Mouse (Mus musculus): ENCODE measurements around the gene Rnf180. TPM values are rescaled to one million over a fixed set of nuclear protein-coding genes. Genes with fewer than 3 reads are reported as not detected.

Gene Rnf180
- total and polyA plus RNA-seq, 3 experiments, result 0.13 to 0.66 TPM; not detected in 1

- H3K9ac ChIP-seq (ENCODE audit: insufficient read depth, low read depth), result no peak overlapping the region
- H3K4me3 ChIP-seq (replicated peaks in 1 of 3; ENCODE audit: low read depth in 2 of 3, low read length in 2 of 3, poor library complexity in 1 of 3), result no peak overlapping the region
- no peaks in the 10 kb centered on the region for H3K9me3 ChIP-seq (replicated peaks; ENCODE audit: low read length)
- H3K4me1 ChIP-seq (ENCODE audit: control insufficient read depth in 1 of 2, insufficient read depth in 2 of 2), result no peaks in the 10 kb centered on the region
- no peak overlapping the region for H3K4me2 ChIP-seq (ENCODE audit: insufficient read depth, low read depth, poor library complexity, severe bottlenecking)
- H3K27ac ChIP-seq (ENCODE audit: insufficient read depth, low read depth), result no peak overlapping the region
- in situ Hi-C loops (cut with MboI; ENCODE audit: low pct_ligation_motif_present, low pct_unique_long_range_greater_than_20kb, low sequenced_read_pairs) (no loop called here), dilution Hi-C loops (cut with MboI; ENCODE audit: extremely low pct_ligation_motif_present, extremely low pct_unique_long_range_greater_than_20kb, low sequenced_read_pairs) (no loop called here)
- H3K27me3 ChIP-seq (replicated peaks), result no peaks in the 10 kb centered on the region
- DNase-seq (ENCODE audit: extremely low read depth), result no peak
- H3K36me3 ChIP-seq (replicated peaks in 1 of 2; ENCODE audit: control insufficient read depth in 1 of 2, insufficient read depth in 1 of 2, low read length in 1 of 2), result no peaks in the 10 kb centered on the region
- H3K79me2 ChIP-seq (replicated peaks; ENCODE audit: control insufficient read depth, extremely low read depth, insufficient read depth, poor library complexity, severe bottlenecking), result no peaks in the 10 kb centered on the region
- TF ChIP-seq ELF1 (IDR thresholded peaks at IDR 0.05; ENCODE audit: low read depth, low read length) (no peak), PAX5 (IDR thresholded peaks at IDR 0.05; ENCODE audit: low read length) (no peak), ZNF384 (IDR thresholded peaks at IDR 0.05; ENCODE audit: low read depth, low read length) (no peak)
Observed at GRCm38 (mm10) chr13:105132776-105133175, 161.8 kb downstream of the Rnf180 start.

- Histone ChIP-seq H3K27ac (ENCODE audit: insufficient read depth, low read depth) (no peak overlapping the region), H3K27me3 (replicated peaks) (no peaks in the 10 kb centered on the region), H3K4me3 (replicated peaks in 1 of 3; ENCODE audit: low read depth in 2 of 3, low read length in 2 of 3, poor library complexity in 1 of 3) (no peak overlapping the region), H3K4me2 (ENCODE audit: insufficient read depth, low read depth, poor library complexity, severe bottlenecking) (no peak overlapping the region), H3K4me1 (ENCODE audit: control insufficient read depth in 1 of 2, insufficient read depth in 2 of 2) (no peaks in the 10 kb centered on the region), H3K79me2 (replicated peaks; ENCODE audit: control insufficient read depth, extremely low read depth, insufficient read depth, poor library complexity, severe bottlenecking) (no peaks in the 10 kb centered on the region), H3K9me3 (replicated peaks; ENCODE audit: low read length) (no peaks in the 10 kb centered on the region), H3K9ac (ENCODE audit: insufficient read depth, low read depth) (no peak overlapping the region), H3K36me3 (replicated peaks in 1 of 2; ENCODE audit: control insufficient read depth in 1 of 2, insufficient read depth in 1 of 2, low read length in 1 of 2) (no peaks in the 10 kb centered on the region)
- in situ Hi-C loops (cut with MboI; ENCODE audit: low pct_ligation_motif_present, low pct_unique_long_range_greater_than_20kb, low sequenced_read_pairs), result no loop called here
- dilution Hi-C loops (cut with MboI; ENCODE audit: extremely low pct_ligation_motif_present, extremely low pct_unique_long_range_greater_than_20kb, low sequenced_read_pairs), result no loop called here
- no peak for TF ChIP-seq CTCF (conservative IDR thresholded peaks at IDR 0.05 in 1 of 2, IDR thresholded peaks at IDR 0.05 in 1 of 2; ENCODE audit: low read depth in 2 of 2, low read length in 2 of 2)
- TF ChIP-seq ZMIZ1 (IDR thresholded peaks at IDR 0.05; ENCODE audit: low read depth, low read length), result no peak
- no peak for TF ChIP-seq BHLHE40 (IDR thresholded peaks at IDR 0.05; ENCODE audit: low read depth, low read length)
- no peak for TF ChIP-seq JUND (conservative IDR thresholded peaks at IDR 0.05; ENCODE audit: low read depth, low read length)
- TF ChIP-seq E2F4 (IDR thresholded peaks at IDR 0.05; ENCODE audit: insufficient replicate concordance, low read depth, low read length), result no peak
- TF ChIP-seq ZNF384 (IDR thresholded peaks at IDR 0.05; ENCODE audit: low read depth, low read length), result no peak
- no peak for TF ChIP-seq MXI1 (IDR thresholded peaks at IDR 0.05; ENCODE audit: low read depth, low read length)
- no peak for TF ChIP-seq GABPA (IDR thresholded peaks at IDR 0.05; ENCODE audit: insufficient replicate concordance, low read depth, low read length)
- TF ChIP-seq ETS1 (conservative IDR thresholded peaks at IDR 0.05; ENCODE audit: low read depth, low read length), result no peak
- TF ChIP-seq ELF1 (IDR thresholded peaks at IDR 0.05; ENCODE audit: low read depth, low read length), result no peak
- no peak for TF ChIP-seq ZKSCAN1 (IDR thresholded peaks at IDR 0.05; ENCODE audit: borderline replicate concordance, low read depth, low read length)
- TF ChIP-seq NRF1 (IDR thresholded peaks at IDR 0.05; ENCODE audit: low read depth, low read length), result no peak
- no peak for TF ChIP-seq CHD1 (IDR thresholded peaks at IDR 0.05; ENCODE audit: low read depth, low read length)
- DNase-seq (ENCODE audit: extremely low read depth), result no peak
Observed at GRCm38 (mm10) chr13:105132370-105132769, 162.2 kb downstream of the Rnf180 start.

GRCm38 (mm10) chr13:105130080-105130479 lies 164.5 kb downstream of the Rnf180 start:
- in situ Hi-C loops (cut with MboI; ENCODE audit: low pct_ligation_motif_present, low pct_unique_long_range_greater_than_20kb, low sequenced_read_pairs), result no loop called here
- H3K36me3 ChIP-seq (replicated peaks in 1 of 2; ENCODE audit: control insufficient read depth in 1 of 2, insufficient read depth in 1 of 2, low read length in 1 of 2), result no peaks in the 10 kb centered on the region

More at GRCm38 (mm10) chr13:105130080-105130479, 164.5 kb downstream of the Rnf180 start:
- no peaks in the 10 kb centered on the region for H3K79me2 ChIP-seq (replicated peaks; ENCODE audit: control insufficient read depth, extremely low read depth, insufficient read depth, poor library complexity, severe bottlenecking)
- no peak overlapping the region for H3K4me2 ChIP-seq (ENCODE audit: insufficient read depth, low read depth, poor library complexity, severe bottlenecking)
- dilution Hi-C loops (cut with MboI; ENCODE audit: extremely low pct_ligation_motif_present, extremely low pct_unique_long_range_greater_than_20kb, low sequenced_read_pairs), result no loop called here
- H3K27me3 ChIP-seq (replicated peaks), result no peaks in the 10 kb centered on the region
- H3K9ac ChIP-seq (ENCODE audit: insufficient read depth, low read depth), result no peak overlapping the region
- H3K27ac ChIP-seq (ENCODE audit: insufficient read depth, low read depth), result no peak overlapping the region
- H3K4me3 ChIP-seq (replicated peaks in 1 of 3; ENCODE audit: low read depth in 2 of 3, low read length in 2 of 3, poor library complexity in 1 of 3), result no peak overlapping the region
- no peak for DNase-seq (ENCODE audit: extremely low read depth)
- H3K4me1 ChIP-seq (ENCODE audit: control insufficient read depth in 1 of 2, insufficient read depth in 2 of 2), result no peaks in the 10 kb centered on the region
- no peak for TF ChIP-seq RCOR1 (conservative IDR thresholded peaks at IDR 0.05; ENCODE audit: low read depth, low read length)
- TF ChIP-seq UBTF (IDR thresholded peaks at IDR 0.05; ENCODE audit: low read depth, low read length), result no peak
- no peak for TF ChIP-seq GABPA (IDR thresholded peaks at IDR 0.05; ENCODE audit: insufficient replicate concordance, low read depth, low read length)
- no peak for TF ChIP-seq POLR2A (IDR thresholded peaks at IDR 0.05; ENCODE audit: low read depth, low read length)
- no peak for TF ChIP-seq MEF2A (IDR thresholded peaks at IDR 0.05; ENCODE audit: borderline replicate concordance, low read depth, low read length)
- no peak for TF ChIP-seq HCFC1 (IDR thresholded peaks at IDR 0.05; ENCODE audit: low read depth, low read length)
- TF ChIP-seq JUND (conservative IDR thresholded peaks at IDR 0.05; ENCODE audit: low read depth, low read length), result no peak
- TF ChIP-seq NRF1 (IDR thresholded peaks at IDR 0.05; ENCODE audit: low read depth, low read length), result no peak
- no peak for TF ChIP-seq SMC3 (IDR thresholded peaks at IDR 0.05; ENCODE audit: low read depth, low read length)
- H3K9me3 ChIP-seq (replicated peaks; ENCODE audit: low read length), result no peaks in the 10 kb centered on the region
